Mouse (Mus musculus): Measurements from ENCODE around the gene Pram1. TPM values are rescaled to one million over a fixed set of nuclear protein-coding genes. Genes with fewer than 3 reads are reported as not detected.
A peak's percentile ranks its signal among the peaks of the same experiment; 100 is the strongest.

Pram1 gene
- polyA plus RNA-seq, 1 experiment from 2014 or later: 0.31 TPM

GRCm38 (mm10) chr17:33678771-33679170 lies 40.9 kb downstream of the Pram1 start:
- no peak for DNase-seq (ENCODE audit: extremely low spot score, low spot score)
- Histone ChIP-seq H3K9me3 (no peaks in the 10 kb centered on the region), H3K27ac (no peak overlapping the region), H3K4me3 (no peak overlapping the region), H3K27me3 (ENCODE audit: poor library complexity, severe bottlenecking) (no peaks in the 10 kb centered on the region), H3K4me1 (peaks cover 24% of the 10 kb centered on the region), H3K36me3 (replicated peaks) (peaks cover 64% of the 10 kb centered on the region)

- Histone ChIP-seq H3K9me3 (no peaks in the 10 kb centered on the region), H3K4me3 (peak overlapping the region; percentile 81; the same call in 1 of the 2 replicates), H3K27ac (no peak overlapping the region), H3K27me3 (ENCODE audit: poor library complexity, severe bottlenecking) (no peaks in the 10 kb centered on the region), H3K4me1 (peaks cover 35% of the 10 kb centered on the region), H3K36me3 (replicated peaks) (peaks cover 47% of the 10 kb centered on the region)
- DNase-seq (ENCODE audit: extremely low spot score, low spot score): no peak
Measured at GRCm38 (mm10) chr17:33681767-33682166, 43.9 kb downstream of the Pram1 start.

GRCm38 (mm10) chr17:33684671-33685231 lies 46.9 kb downstream of the Pram1 start:
- peak; percentile 68 for DNase-seq (ENCODE audit: extremely low spot score, low spot score)
- H3K27me3 ChIP-seq (ENCODE audit: poor library complexity, severe bottlenecking): no peaks in the 10 kb centered on the region
- under 1% methylated on average over 44 of the region's 44 CpGs for WGBS

GRCm38 (mm10) chr17:33685249-33685653 lies 47.4 kb downstream of the Pram1 start:
- H3K27ac ChIP-seq: peak overlapping the region; percentile 99
- WGBS: under 1% methylated on average over 42 of the region's 42 CpGs
- no peaks in the 10 kb centered on the region for H3K9me3 ChIP-seq
- H3K4me3 ChIP-seq: peak overlapping the region; percentile 81
- DNase-seq (ENCODE audit: extremely low spot score, low spot score): peak; percentile 97
- peaks cover 27% of the 10 kb centered on the region for H3K36me3 ChIP-seq (replicated peaks)
- H3K27me3 ChIP-seq (ENCODE audit: poor library complexity, severe bottlenecking): no peaks in the 10 kb centered on the region
- H3K4me1 ChIP-seq: peaks cover 35% of the 10 kb centered on the region

More at GRCm38 (mm10) chr17:33684671-33685231, 46.9 kb downstream of the Pram1 start:
- peak overlapping the region; percentile 81 for H3K4me3 ChIP-seq
- no peaks in the 10 kb centered on the region for H3K9me3 ChIP-seq
- peak overlapping the region; percentile 99 for H3K27ac ChIP-seq
- H3K36me3 ChIP-seq (replicated peaks): peaks cover 27% of the 10 kb centered on the region
- H3K4me1 ChIP-seq: peaks cover 35% of the 10 kb centered on the region

- H3K27me3 ChIP-seq (ENCODE audit: poor library complexity, severe bottlenecking): no peaks in the 10 kb centered on the region
- H3K4me1 ChIP-seq: peaks cover 32% of the 10 kb centered on the region
- no peaks in the 10 kb centered on the region for H3K9me3 ChIP-seq
- H3K36me3 ChIP-seq (replicated peaks): peaks cover 24% of the 10 kb centered on the region
- H3K4me3 ChIP-seq: peak within 1 kb of the TSS; percentile 81
- peak within 1 kb of the TSS; percentile 99; the same call in 1 of the 2 replicates for H3K27ac ChIP-seq
- WGBS: 87% methylated on average over 1 of the region's 1 CpGs
- DNase-seq (ENCODE audit: extremely low spot score, low spot score): no peak
Measured at GRCm38 (mm10) chr17:33686760-33687159, 48.9 kb downstream of the Pram1 start, which contains the start of gene Hnrnpm. Gene Hnrnpm, minus strand, starts transcription at chr17:33686860.

Other genes starting within 250 kb of the Pram1 start
- gene Zfp101, start 243.4 kb upstream of the Pram1 start, polyA plus RNA-seq (2016; fragmentation: Nextera tagmentation; extraction: Ambion mirVana): 18.3 and 20.4 TPM in 2 replicates
- gene Actl9, start 205.2 kb upstream of the Pram1 start, polyA plus RNA-seq (2016; fragmentation: Nextera tagmentation; extraction: Ambion mirVana): not detected in 2 replicates
- 42.6 and 47.3 TPM in 2 replicates for gene Adamts10, start 113.9 kb upstream of the Pram1 start, polyA plus RNA-seq (2016; fragmentation: Nextera tagmentation; extraction: Ambion mirVana)
- gene Myo1f, start 82.3 kb upstream of the Pram1 start, polyA plus RNA-seq (2016; fragmentation: Nextera tagmentation; extraction: Ambion mirVana): 1.6 and 2.2 TPM in 2 replicates
- 47.6 and 51.2 TPM in 2 replicates for gene Zfp414, start 9.0 kb upstream of the Pram1 start, polyA plus RNA-seq (2016; fragmentation: Nextera tagmentation; extraction: Ambion mirVana)
- gene Hnrnpm, start 48.8 kb downstream of the Pram1 start, polyA plus RNA-seq (2016; fragmentation: Nextera tagmentation; extraction: Ambion mirVana): 515 and 568 TPM in 2 replicates
- gene March2, start 80.6 kb downstream of the Pram1 start, polyA plus RNA-seq (2016; fragmentation: Nextera tagmentation; extraction: Ambion mirVana): 29.5 and 33.1 TPM in 2 replicates
- gene Rab11b, start 122.5 kb downstream of the Pram1 start, polyA plus RNA-seq (2016; fragmentation: Nextera tagmentation; extraction: Ambion mirVana): 338 and 346 TPM in 2 replicates
- 21.4 and 22.4 TPM in 2 replicates for gene Angptl4, start 143.8 kb downstream of the Pram1 start, polyA plus RNA-seq (2016; fragmentation: Nextera tagmentation; extraction: Ambion mirVana)
- 22.7 and 27.9 TPM in 2 replicates for gene Kank3, start 172.5 kb downstream of the Pram1 start, polyA plus RNA-seq (2016; fragmentation: Nextera tagmentation; extraction: Ambion mirVana)
- 848 and 864 TPM in 2 replicates for gene Rps28, start 186.5 kb downstream of the Pram1 start, polyA plus RNA-seq (2016; fragmentation: Nextera tagmentation; extraction: Ambion mirVana)
- gene Ndufa7, start 186.5 kb downstream of the Pram1 start, polyA plus RNA-seq (2016; fragmentation: Nextera tagmentation; extraction: Ambion mirVana): 439 and 441 TPM in 2 replicates
- gene Cd320, start 205.0 kb downstream of the Pram1 start, polyA plus RNA-seq (2016; fragmentation: Nextera tagmentation; extraction: Ambion mirVana): 86.6 and 89.0 TPM in 2 replicates
- not detected in 2 replicates for gene Gm7029, start 235.8 kb downstream of the Pram1 start, polyA plus RNA-seq (2016; fragmentation: Nextera tagmentation; extraction: Ambion mirVana)